ENCODE assay signal across 8 mouse cellular contexts in genomic region chr3:105275241-105275640, GRCm38 (mm10).
DNase-seq lines count a peak whose midpoint lies in the region; ATAC-seq and TF ChIP-seq lines count a peak whose summit lies in the region.

No protein-coding gene starts in this region.

- H3K36me3 ChIP-seq in forebrain, postnatal 0 days (ENCODE audit: insufficient read depth) = no peaks in the 10 kb centered on the region
- H3K36me3 ChIP-seq in forebrain, embryonic 16.5 days (ENCODE audit: control insufficient read depth, insufficient read depth) = no peaks in the 10 kb centered on the region

- no peak overlapping the region for H3K4me2 ChIP-seq in forebrain, postnatal 0 days (ENCODE audit: low read depth)
- no peak overlapping the region for H3K4me2 ChIP-seq in forebrain, embryonic 16.5 days (ENCODE audit: low read length)

- ATAC-seq in forebrain, postnatal 0 days = no peak
- ATAC-seq in forebrain, embryonic 16.5 days = no peak

- WGBS in forebrain, postnatal 0 days = 31% methylated on average over 4 of the region's 4 CpGs
- WGBS in forebrain, embryonic 16.5 days = 29% methylated on average over 4 of the region's 4 CpGs

- intact Hi-C loops in left cerebral cortex, postnatal 25 days (cut with DNase I) = no loop called here

- no peak overlapping the region for H3K9ac ChIP-seq in forebrain, postnatal 0 days
- no peak overlapping the region for H3K9ac ChIP-seq in forebrain, embryonic 16.5 days (replicated peaks; ENCODE audit: low read depth, low read length)

- H3K4me3 ChIP-seq in forebrain, postnatal 0 days (ENCODE audit: low read depth, low read length) = no peak overlapping the region
- no peak overlapping the region for H3K4me3 ChIP-seq in forebrain, embryonic 16.5 days (replicated peaks; ENCODE audit: low read length)

- H3K27me3 ChIP-seq in forebrain, postnatal 0 days (ENCODE audit: insufficient read depth, low read length) = no peaks in the 10 kb centered on the region
- H3K27me3 ChIP-seq in forebrain, embryonic 16.5 days (replicated peaks; ENCODE audit: control insufficient read depth, insufficient read depth, low read length) = no peaks in the 10 kb centered on the region

- no peaks in the 10 kb centered on the region for H3K9me3 ChIP-seq in forebrain, postnatal 0 days (ENCODE audit: low read length)
- H3K9me3 ChIP-seq in forebrain, embryonic 16.5 days (ENCODE audit: control insufficient read depth, low read length) = no peaks in the 10 kb centered on the region

- no peaks in the 10 kb centered on the region for H3K4me1 ChIP-seq in forebrain, postnatal 0 days (ENCODE audit: insufficient read depth)
- H3K4me1 ChIP-seq in forebrain, embryonic 16.5 days (replicated peaks; ENCODE audit: control insufficient read depth, insufficient read depth, low read length) = no peaks in the 10 kb centered on the region

- peak; percentile 11 for DNase-seq in forebrain, postnatal 0 days
- peak; percentile 47 for DNase-seq in urinary bladder, postnatal 25 days (ENCODE audit: low spot score)
- no peak for DNase-seq in urinary bladder, adult 2 months (ENCODE audit: low spot score)
- DNase-seq in kidney, postnatal 14 days = peak; percentile 64
- DNase-seq in naive thymus-derived CD4-positive, alpha-beta T cell, adult 2 months (ENCODE audit: low read depth) = peak; percentile 2
- DNase-seq in left cerebral cortex, postnatal 25 days (ENCODE audit: low spot score in 2 of 2) = no peak
- DNase-seq in spleen, postnatal 4 days (ENCODE audit: low spot score in 2 of 2) = no peak

- no peak overlapping the region for H3K27ac ChIP-seq in forebrain, postnatal 0 days (ENCODE audit: low read depth, low read length)
- no peak overlapping the region for H3K27ac ChIP-seq in forebrain, embryonic 16.5 days (ENCODE audit: low read length)

- no peak for TF ChIP-seq CTCF in forebrain, postnatal 0 days (IDR thresholded peaks at IDR 0.05; ENCODE audit: low read depth)

Comparison
In these comparisons a context has a peak if more than half of its experiments do, and no peak if none do; other contexts are left out.
1. DNase-seq: peak in forebrain, postnatal 0 days (single experiment), urinary bladder, postnatal 25 days (single experiment), kidney, postnatal 14 days (single experiment) and naive thymus-derived CD4-positive, alpha-beta T cell, adult 2 months (single experiment); none in urinary bladder, adult 2 months (single experiment), left cerebral cortex, postnatal 25 days (0 of 2) and spleen, postnatal 4 days (0 of 2).